Mouse (Mus musculus): ENCODE measurements around the gene Rhox10. TPM values are rescaled to one million over a fixed set of nuclear protein-coding genes. Genes with fewer than 3 reads are reported as not detected.

The Rhox10 gene
- not detected in 2 replicates for polyA plus RNA-seq (2021; fragmentation: Nextera tagmentation)
- long read RNA-seq, experiment 1, result 0 reads
- long read RNA-seq, experiment 2, result 0 reads

GRCm38 (mm10) chrX:38066175-38066574 is at the start of gene Rhox10:
Rhox10 (plus strand) TSS chrX:38066475.

GRCm38 (mm10) chrX:38018597-38018996 is 47.7 kb upstream of the Rhox10 start, which contains the start of gene Btg1-ps1:
Btg1-ps1 (minus strand) TSS chrX:38018815.

GRCm38 (mm10) chrX:38043014-38043413 is 23.3 kb upstream of the Rhox10 start, which contains the start of gene Btg1-ps2:
Btg1-ps2 (minus strand) TSS chrX:38043114.

GRCm38 (mm10) chrX:38085041-38085440 is 18.8 kb downstream of the Rhox10 start, which contains the start of gene Rhox11:
Rhox11 (minus strand) TSS chrX:38085141.

GRCm38 (mm10) chrX:38110807-38111206 is 44.5 kb downstream of the Rhox10 start, which contains the start of gene Rhox12:
Rhox12 (minus strand) TSS chrX:38110907.

GRCm38 (mm10) chrX:38120982-38121381 is 54.7 kb downstream of the Rhox10 start, which contains the start of gene Rhox13:
Rhox13 (plus strand) TSS chrX:38121219.

Other genes starting within 250 kb of the Rhox10 start
- gene Rhox6, start 239.6 kb upstream of the Rhox10 start, polyA plus RNA-seq (2021; fragmentation: Nextera tagmentation), result not detected in 2 replicates
- not detected in 2 replicates for gene Rhox7a, start 234.8 kb upstream of the Rhox10 start, polyA plus RNA-seq (2021; fragmentation: Nextera tagmentation)
- not detected in 2 replicates for gene Rhox8, start 187.5 kb upstream of the Rhox10 start, polyA plus RNA-seq (2021; fragmentation: Nextera tagmentation)
- gene Rhox7b, start 169.2 kb upstream of the Rhox10 start, polyA plus RNA-seq (2021; fragmentation: Nextera tagmentation), result not detected in 2 replicates
- gene Rhox9, start 164.7 kb upstream of the Rhox10 start, polyA plus RNA-seq (2021; fragmentation: Nextera tagmentation), result not detected in 2 replicates
- gene Btg1-ps1, start 47.7 kb upstream of the Rhox10 start, polyA plus RNA-seq (2021; fragmentation: Nextera tagmentation), result not detected in 2 replicates
- not detected in 2 replicates for gene Btg1-ps2, start 23.4 kb upstream of the Rhox10 start, polyA plus RNA-seq (2021; fragmentation: Nextera tagmentation)
- not detected in 2 replicates for gene Rhox11, start 18.7 kb downstream of the Rhox10 start, polyA plus RNA-seq (2021; fragmentation: Nextera tagmentation)
- not detected in 2 replicates for gene Rhox12, start 44.4 kb downstream of the Rhox10 start, polyA plus RNA-seq (2021; fragmentation: Nextera tagmentation)
- not detected in 2 replicates for gene Rhox13, start 54.7 kb downstream of the Rhox10 start, polyA plus RNA-seq (2021; fragmentation: Nextera tagmentation)
- gene Zbtb33, start 123.3 kb downstream of the Rhox10 start, polyA plus RNA-seq (2021; fragmentation: Nextera tagmentation), result 4.6 and 4.7 TPM in 2 replicates
- 21.8 and 22.0 TPM in 2 replicates for gene Tmem255a, start 186.0 kb downstream of the Rhox10 start, polyA plus RNA-seq (2021; fragmentation: Nextera tagmentation)
- gene Atp1b4, start 249.7 kb downstream of the Rhox10 start, polyA plus RNA-seq (2021; fragmentation: Nextera tagmentation), result not detected in 2 replicates

Measured in layer of hippocampus, adult 6 months (tissue).